Mouse (Mus musculus) ES-E14 (cell line): ENCODE data around the gene Pycard. TPM values are rescaled to one million over a fixed set of nuclear protein-coding genes. Genes with fewer than 3 reads are reported as not detected.

ENCODE experiments used
- DNase-seq: peaks from one replicate; pipeline ENCODE4 v3.0.0-alpha.2; 2013; ENCODE audit warnings: low read depth, low spot score
- H3K27ac ChIP-seq: 2 replicates; pipeline ENCODE4 v1.5.1; 2012; ENCODE audit warnings: low read depth, mild to moderate bottlenecking, low read length, moderate library complexity, mixed read lengths; ENCODE audit not compliant: poor library complexity, insufficient read depth, severe bottlenecking
- H3K36me3 ChIP-seq: 2 replicates; pipeline ENCODE4 v1.6.1; 2012; ENCODE audit warnings: mild to moderate bottlenecking, low read length, moderate library complexity, mixed read lengths; ENCODE audit not compliant: control insufficient read depth, poor library complexity, insufficient read depth, severe bottlenecking
- H3K4me1 ChIP-seq, 2 experiments: fragments of 150-350 bp in 1 of 2; sonication (generic) in 1 of 2; 2 replicates each; pipeline ENCODE4 v1.6.1; 2012; ENCODE audit warnings: low read length in 2 of 2, mild to moderate bottlenecking in 1 of 2, mixed read lengths in 1 of 2; ENCODE audit not compliant: control insufficient read depth in 2 of 2, insufficient read depth in 2 of 2, poor library complexity in 1 of 2
- H3K4me3 ChIP-seq, 2 experiments: fragments of 150-350 bp in 1 of 2; sonication (generic) in 1 of 2; 2 replicates each; pipeline ENCODE4 v1.5.1; 2012; ENCODE audit warnings: low read length in 2 of 2, low read depth in 1 of 2, mild to moderate bottlenecking in 1 of 2, mixed read lengths in 1 of 2; ENCODE audit not compliant: insufficient read depth in 1 of 2, poor library complexity in 1 of 2, severe bottlenecking in 1 of 2
- H3K9ac ChIP-seq: 2 replicates; pipeline ENCODE4 v1.6.1; 2012; ENCODE audit warnings: low read depth, mild to moderate bottlenecking, low read length, mixed read lengths; ENCODE audit not compliant: poor library complexity, insufficient read depth, severe bottlenecking
- H3K9me3 ChIP-seq: fragments of 150-350 bp; sonication (generic); 2 replicates; pipeline ENCODE4 v1.6.1; 2012; ENCODE audit warnings: low read depth, mild to moderate bottlenecking, low read length; ENCODE audit not compliant: control insufficient read depth, insufficient read depth
- CHD2 ChIP-seq: IDR thresholded peaks from 2 replicates; pipeline ENCODE4 v1.6.1; 2014; ENCODE audit warnings: mild to moderate bottlenecking, low read depth, low read length, inconsistent platforms
- HCFC1 ChIP-seq: IDR thresholded peaks from 2 replicates; pipeline ENCODE4 v1.6.1; 2012; ENCODE audit warnings: low read length, inconsistent platforms, borderline replicate concordance; ENCODE audit not compliant: insufficient read depth
- MAFK ChIP-seq: IDR thresholded peaks from 2 replicates; pipeline ENCODE4 v1.6.1; 2014; ENCODE audit warnings: mild to moderate bottlenecking, low read depth, low read length, inconsistent platforms; ENCODE audit not compliant: insufficient read depth
- ZC3H11A ChIP-seq: IDR thresholded peaks from 2 replicates; pipeline ENCODE4 v1.6.1; 2012; ENCODE audit warnings: low read depth, mild to moderate bottlenecking, inconsistent platforms, low read length, borderline replicate concordance
- ZNF384 ChIP-seq: IDR thresholded peaks from 2 replicates; pipeline ENCODE4 v1.6.1; 2012; ENCODE audit warnings: low read depth, low read length, inconsistent platforms
- in situ Hi-C, 2 experiments: fragments of 600-800 bp; cut with MboI; formaldehyde crosslinking; loops; one replicate each; pipeline ENCODE4 v1.15.1; 2025; ENCODE audit warnings: low sequenced_read_pairs in 2 of 2, inconsistent platforms in 1 of 2; ENCODE audit not compliant: unreplicated experiment in 2 of 2
- total RNA-seq: library from RNA; depleted of rRNA; stranded (reverse); fragments of 300-350 nt; gene quantifications from 2 replicates; pipeline ENCODE4 v1.2.3, GENCODE M21; 2012

Pycard gene
- total RNA-seq, 1 experiment = 38.7 TPM

DNA sequence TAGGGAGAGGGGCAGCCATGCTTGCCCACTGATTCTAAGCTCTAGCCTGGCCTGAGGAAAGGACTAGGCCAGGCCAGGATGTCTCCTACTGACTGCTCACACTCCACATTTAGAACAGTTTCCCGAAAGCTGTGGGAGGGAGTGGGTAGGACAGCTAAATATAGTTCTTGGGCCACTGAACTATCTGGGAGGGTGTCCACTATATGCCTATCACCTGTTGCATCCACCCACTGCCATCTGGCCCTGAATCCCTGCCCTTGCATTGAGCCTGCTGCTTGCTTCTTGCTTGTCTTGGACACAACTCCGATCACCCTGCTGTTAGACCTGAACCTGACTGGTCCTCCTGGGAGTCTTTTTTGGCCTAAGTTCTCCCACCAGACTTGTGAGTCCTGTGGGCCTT lies 10.0 kb upstream of the Pycard start, which contains the start of gene Trim72:
Trim72 (plus strand) TSS at position 262 of the 400 bp plus-strand sequence.
- Histone ChIP-seq H3K27ac (no peak within 1 kb of the TSS), H3K9me3 (no peaks in the 10 kb centered on the region), H3K4me3 (peak within 1 kb of the TSS; percentile 35 to 52), H3K9ac (no peak within 1 kb of the TSS), H3K4me1 (peaks cover 11 to 23% of the 10 kb centered on the region in 2 experiments), H3K36me3 (no peaks in the 10 kb centered on the region)
- TF ChIP-seq MAFK (no peak), ZNF384 (no peak), CHD2 (no peak), HCFC1 (no peak), ZC3H11A (no peak)
- in situ Hi-C loops = loop anchor here in 1 of 2 experiments (25.0 kb wide), 1 partner anchor 209 kb away; the partner anchor contains the start of gene Cox6a2
- no peak for DNase-seq

- in situ Hi-C loops = loop anchor here in 1 of 2 experiments (25.0 kb wide), 1 partner anchor 209 kb away; the partner anchor contains the start of gene Cox6a2
- Histone ChIP-seq H3K36me3 (no peaks in the 10 kb centered on the region), H3K4me3 (no peak overlapping the region), H3K9me3 (no peaks in the 10 kb centered on the region), H3K9ac (no peak overlapping the region), H3K4me1 (peaks cover 11 to 23% of the 10 kb centered on the region in 2 experiments), H3K27ac (no peak overlapping the region)
- TF ChIP-seq CHD2 = no peak
- no peak for TF ChIP-seq HCFC1
- TF ChIP-seq ZC3H11A = no peak
- TF ChIP-seq MAFK = no peak
- no peak for TF ChIP-seq ZNF384
- no peak for DNase-seq
Measured at GRCm38 (mm10) chr7:128003098-128003497, 9.4 kb upstream of the Pycard start.

DNA sequence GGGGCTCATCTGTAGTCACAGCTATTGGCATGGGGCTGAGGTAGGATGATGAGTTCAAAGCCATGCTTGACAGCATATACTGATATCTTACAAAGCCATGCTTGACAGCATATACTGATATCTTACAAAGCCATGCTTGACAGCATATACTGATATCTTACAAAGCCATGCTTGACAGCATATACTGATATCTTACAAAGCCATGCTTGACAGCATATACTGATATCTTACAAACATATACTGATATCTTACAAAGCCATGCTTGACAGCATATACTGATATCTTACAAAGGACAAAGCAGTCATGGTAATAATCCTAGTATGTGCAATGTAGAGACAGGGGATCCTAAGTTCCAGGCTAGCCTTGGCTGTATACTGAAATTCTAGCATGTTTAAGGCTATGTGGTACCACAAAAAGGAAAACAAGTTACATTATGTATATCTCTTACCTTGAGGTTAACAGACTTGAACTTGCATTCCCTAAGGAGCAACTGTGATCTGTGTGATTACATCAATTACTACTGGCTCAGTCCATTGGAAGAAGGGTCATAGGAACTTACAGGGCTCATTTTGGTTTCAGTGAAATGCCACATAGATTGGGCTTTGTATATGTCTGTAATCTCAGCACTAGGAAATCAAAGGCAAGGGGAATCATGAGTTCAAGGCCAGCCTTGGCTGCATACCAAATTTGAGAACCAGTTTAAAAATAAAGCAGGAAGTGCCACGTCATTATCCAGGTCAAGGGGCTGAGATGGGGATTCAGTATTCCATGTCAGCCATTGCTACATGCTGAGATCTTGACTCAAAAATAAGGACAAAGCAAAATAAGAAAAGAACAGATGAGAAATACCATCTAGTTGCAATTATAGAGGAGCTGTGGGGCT lies 6.6 kb upstream of the Pycard start:
- H3K4me1 ChIP-seq = peaks cover 7 to 15% of the 10 kb centered on the region in 2 experiments
- H3K9me3 ChIP-seq = no peaks in the 10 kb centered on the region
- H3K9ac ChIP-seq = no peak overlapping the region
- DNase-seq = no peak
- no peak for TF ChIP-seq CHD2
- no peak for TF ChIP-seq MAFK
- no peak for TF ChIP-seq ZC3H11A
- no peak for TF ChIP-seq ZNF384
- no peak for TF ChIP-seq HCFC1
- H3K4me3 ChIP-seq = no peak overlapping the region
- no peaks in the 10 kb centered on the region for H3K36me3 ChIP-seq
- in situ Hi-C loops = loop anchor here in 1 of 2 experiments (25.0 kb wide), 1 partner anchor 212 kb away; the partner anchor contains the start of gene Cox6a2
- no peak overlapping the region for H3K27ac ChIP-seq

- H3K9ac ChIP-seq = no peak overlapping the region
- H3K27ac ChIP-seq = no peak overlapping the region
- no peak for DNase-seq
- in situ Hi-C loops = no loop called here
- no peaks in the 10 kb centered on the region for H3K9me3 ChIP-seq
- H3K4me3 ChIP-seq = no peak overlapping the region
- no peak for TF ChIP-seq ZC3H11A
- TF ChIP-seq MAFK = no peak
- no peak for TF ChIP-seq CHD2
- TF ChIP-seq ZNF384 = no peak
- TF ChIP-seq HCFC1 = no peak
- H3K36me3 ChIP-seq = no peaks in the 10 kb centered on the region
- peaks cover 6 to 11% of the 10 kb centered on the region in 2 experiments; a peak in 3 of 4 replicates for H3K4me1 ChIP-seq
Measured at GRCm38 (mm10) chr7:127999436-127999835, 5.8 kb upstream of the Pycard start.
